Mouse (Mus musculus) midbrain, embryonic 11.5 days (tissue): ENCODE data around the gene Antxrl. TPM values are rescaled to one million over a fixed set of nuclear protein-coding genes. Genes with fewer than 3 reads are reported as not detected.

Experiments used
- ATAC-seq: fragments of 200-750 bp; cut with Nextera tagmentation; 2 replicates; pipeline ENCODE4 v1.8.0; 2017; ENCODE audit warnings: moderate TSS enrichment, moderate library complexity; ENCODE audit not compliant: low FRiP score
- DNase-seq: peaks from one replicate; pipeline ENCODE4 v3.0.0; 2015; ENCODE audit warnings: low spot score; ENCODE audit errors: missing footprints
- H3K27ac ChIP-seq: fragments of 300-500 bp; sonication (generic); 2 replicates; pipeline ENCODE4 v1.5.1; 2014; ENCODE audit warnings: low read depth, low read length
- H3K27me3 ChIP-seq: fragments of 300-500 bp; sonication (generic); 2 replicates; pipeline ENCODE4 v1.6.1; 2014; ENCODE audit warnings: mild to moderate bottlenecking, low read length, moderate library complexity, mixed read lengths; ENCODE audit not compliant: control insufficient read depth, insufficient read depth
- H3K36me3 ChIP-seq: fragments of 300-500 bp; sonication (generic); 2 replicates; pipeline ENCODE4 v1.6.1; 2014; ENCODE audit warnings: mild to moderate bottlenecking, low read length, moderate library complexity, mixed read lengths; ENCODE audit not compliant: control insufficient read depth, insufficient read depth
- H3K4me1 ChIP-seq: fragments of 300-500 bp; sonication (generic); 2 replicates; pipeline ENCODE4 v1.6.1; 2014; ENCODE audit warnings: low read length; ENCODE audit not compliant: control insufficient read depth, insufficient read depth
- H3K4me2 ChIP-seq: fragments of 300-500 bp; sonication (generic); 2 replicates; pipeline ENCODE4 v1.6.1; 2014; ENCODE audit warnings: mild to moderate bottlenecking, moderate library complexity
- H3K4me3 ChIP-seq: fragments of 300-500 bp; sonication (generic); 2 replicates; pipeline ENCODE4 v1.5.1; 2014; ENCODE audit warnings: low read depth, low read length
- H3K9ac ChIP-seq: fragments of 300-500 bp; sonication (generic); 2 replicates; pipeline ENCODE4 v1.6.1; 2014; ENCODE audit warnings: low read length
- H3K9me3 ChIP-seq: fragments of 300-500 bp; sonication (generic); 2 replicates; pipeline ENCODE4 v1.6.1; 2016; ENCODE audit warnings: low read length; ENCODE audit not compliant: control insufficient read depth
- WGBS: fragments of 180-500 bp; shearing (Covaris S2); extraction: QIAGEN DNeasy Blood & Tissue Kit; methylation state at CpG from one replicate; pipeline ENCODE4 v1.1.7; 2014; 5-methylcytosine and 5-hydroxymethylcytosine counted together
- polyA plus RNA-seq: library from polyadenylated mRNA; unstranded; fragments of >200 nt; fragmentation: Nextera tagmentation; extraction: Ambion mirVana; gene quantifications from 2 replicates; pipeline ENCODE4 v1.2.1, GENCODE M21; 2014

Antxrl gene
- polyA plus RNA-seq, 1 experiment from 2014 or later: not detected

- H3K4me3 ChIP-seq: no peak overlapping the region
- no peak overlapping the region for H3K27ac ChIP-seq
- DNase-seq: no peak
- ATAC-seq: no peak
- H3K4me2 ChIP-seq: no peak overlapping the region
- no peaks in the 10 kb centered on the region for H3K36me3 ChIP-seq
- H3K9ac ChIP-seq: no peak overlapping the region
- no peaks in the 10 kb centered on the region for H3K27me3 ChIP-seq
- no peaks in the 10 kb centered on the region for H3K4me1 ChIP-seq
- no peaks in the 10 kb centered on the region for H3K9me3 ChIP-seq
- WGBS: 86% methylated on average over 5 of the region's 5 CpGs
Observed at GRCm38 (mm10) chr14:34091475-34091874, 39.0 kb downstream of the Antxrl start.

GRCm38 (mm10) chr14:34092856-34093255, 40.3 kb downstream of the Antxrl start:
- Histone ChIP-seq H3K9ac (no peak overlapping the region), H3K27me3 (no peaks in the 10 kb centered on the region), H3K36me3 (no peaks in the 10 kb centered on the region), H3K27ac (no peak overlapping the region), H3K4me3 (no peak overlapping the region), H3K9me3 (no peaks in the 10 kb centered on the region), H3K4me2 (no peak overlapping the region), H3K4me1 (no peaks in the 10 kb centered on the region)
- 79% methylated on average over 1 of the region's 1 CpGs for WGBS
- no peak for DNase-seq
- no peak for ATAC-seq

GRCm38 (mm10) chr14:34096161-34096560, 43.7 kb downstream of the Antxrl start:
- 83% methylated on average over 5 of the region's 5 CpGs for WGBS
- no peak for ATAC-seq
- H3K27me3 ChIP-seq: no peaks in the 10 kb centered on the region

GRCm38 (mm10) chr14:34102601-34103000, 50.1 kb downstream of the Antxrl start, which contains the start of gene A630023A22Rik:
A630023A22Rik (minus strand) TSS chr14:34102754.
- Histone ChIP-seq H3K4me1 (no peaks in the 10 kb centered on the region), H3K27ac (no peak within 1 kb of the TSS), H3K27me3 (no peaks in the 10 kb centered on the region), H3K9ac (no peak within 1 kb of the TSS), H3K36me3 (no peaks in the 10 kb centered on the region), H3K4me3 (no peak within 1 kb of the TSS), H3K4me2 (no peak within 1 kb of the TSS), H3K9me3 (no peaks in the 10 kb centered on the region)
- WGBS: 84% methylated on average over 5 of the region's 5 CpGs
- ATAC-seq (no peak), DNase-seq (no peak)

More at GRCm38 (mm10) chr14:34096161-34096560, 43.7 kb downstream of the Antxrl start:
- no peak for DNase-seq
- no peaks in the 10 kb centered on the region for H3K36me3 ChIP-seq
- no peak overlapping the region for H3K9ac ChIP-seq
- no peaks in the 10 kb centered on the region for H3K4me1 ChIP-seq
- no peaks in the 10 kb centered on the region for H3K9me3 ChIP-seq
- no peak overlapping the region for H3K27ac ChIP-seq
- no peak overlapping the region for H3K4me2 ChIP-seq
- no peak overlapping the region for H3K4me3 ChIP-seq

GRCm38 (mm10) chr14:34103855-34104254, 51.3 kb downstream of the Antxrl start:
- Histone ChIP-seq H3K4me1 (no peaks in the 10 kb centered on the region), H3K9me3 (no peaks in the 10 kb centered on the region), H3K9ac (no peak overlapping the region), H3K27ac (no peak overlapping the region), H3K4me2 (no peak overlapping the region), H3K4me3 (no peak overlapping the region), H3K36me3 (no peaks in the 10 kb centered on the region), H3K27me3 (no peaks in the 10 kb centered on the region)
- ATAC-seq: no peak
- 77% methylated on average over 3 of the region's 3 CpGs for WGBS
- DNase-seq: no peak

- no peak overlapping the region for H3K27ac ChIP-seq
- WGBS: 28% methylated on average over 8 of the region's 8 CpGs
Observed at GRCm38 (mm10) chr14:34104892-34105291, 52.4 kb downstream of the Antxrl start.

GRCm38 (mm10) chr14:34106389-34107062, 54.0 kb downstream of the Antxrl start:
- H3K27me3 ChIP-seq: no peaks in the 10 kb centered on the region
- DNase-seq (no peak), ATAC-seq (no peak)
- H3K4me3 ChIP-seq: no peak overlapping the region
- 61% methylated on average over 11 of the region's 12 CpGs for whole genome bisulfite sequencing
- H3K4me2 ChIP-seq: no peak overlapping the region
- no peak overlapping the region for H3K27ac ChIP-seq
- no peaks in the 10 kb centered on the region for H3K9me3 ChIP-seq
- H3K4me1 ChIP-seq: no peaks in the 10 kb centered on the region
- H3K9ac ChIP-seq: no peak overlapping the region
- H3K36me3 ChIP-seq: no peaks in the 10 kb centered on the region

More at GRCm38 (mm10) chr14:34104892-34105291, 52.4 kb downstream of the Antxrl start:
- Histone ChIP-seq H3K27me3 (no peaks in the 10 kb centered on the region), H3K9me3 (no peaks in the 10 kb centered on the region), H3K4me2 (no peak overlapping the region), H3K9ac (no peak overlapping the region), H3K4me1 (no peaks in the 10 kb centered on the region), H3K4me3 (no peak overlapping the region), H3K36me3 (no peaks in the 10 kb centered on the region)
- DNase-seq (peak; percentile 91), ATAC-seq (peak; percentile 68)

GRCm38 (mm10) chr14:34107594-34107993, 55.1 kb downstream of the Antxrl start:
- Histone ChIP-seq H3K27ac (no peak overlapping the region), H3K27me3 (no peaks in the 10 kb centered on the region), H3K4me3 (no peak overlapping the region), H3K4me2 (no peak overlapping the region), H3K9me3 (no peaks in the 10 kb centered on the region), H3K4me1 (no peaks in the 10 kb centered on the region), H3K36me3 (no peaks in the 10 kb centered on the region), H3K9ac (no peak overlapping the region)
- no peak for ATAC-seq
- DNase-seq: no peak
- WGBS: 88% methylated on average over 4 of the region's 4 CpGs

- Histone ChIP-seq H3K9ac (no peak overlapping the region), H3K36me3 (no peaks in the 10 kb centered on the region), H3K9me3 (no peaks in the 10 kb centered on the region), H3K27me3 (no peaks in the 10 kb centered on the region), H3K4me1 (no peaks in the 10 kb centered on the region), H3K4me2 (no peak overlapping the region), H3K4me3 (no peak overlapping the region), H3K27ac (no peak overlapping the region)
- ATAC-seq (no peak), DNase-seq (no peak)
- 86% methylated on average over 4 of the region's 4 CpGs for WGBS
Observed at GRCm38 (mm10) chr14:34114311-34114710, 61.8 kb downstream of the Antxrl start.
